Mouse (Mus musculus) retina, adult 2 months (tissue): ENCODE results near the gene Cnbd2.
"Not testable (repeated sequence)": the region's sequence is repeated elsewhere in the genome, so short reads cannot be mapped to it uniquely, and the experiment has no call there.

Experiments used
- DNase-seq: peaks from one replicate; pipeline ENCODE4 v3.0.0-alpha.2; 2012; ENCODE audit warnings: low read depth, low spot score

The Cnbd2 gene

GRCm38 (mm10) chr2:156392461-156393154, 80.5 kb downstream of the Cnbd2 start:
- peak; percentile 66 for DNase-seq

- no peak for DNase-seq
These were observed 81.2 kb downstream of the Cnbd2 start for GRCm38 (mm10) chr2:156393155-156393828.

- DNase-seq = no peak
These were observed 82.2 kb downstream of the Cnbd2 start for GRCm38 (mm10) chr2:156394282-156394681.

GRCm38 (mm10) chr2:156396096-156396495, 84.0 kb downstream of the Cnbd2 start:
- no peak for DNase-seq

- DNase-seq = no peak
These were observed 85.9 kb downstream of the Cnbd2 start for GRCm38 (mm10) chr2:156397988-156398387.

- DNase-seq = no peak
These were observed 87.4 kb downstream of the Cnbd2 start for GRCm38 (mm10) chr2:156399485-156399884.

GRCm38 (mm10) chr2:156401331-156401730, 89.2 kb downstream of the Cnbd2 start:
- peak; percentile 52 for DNase-seq

- no peak for DNase-seq
These were observed 89.9 kb downstream of the Cnbd2 start for GRCm38 (mm10) chr2:156402036-156402435.

- no peak for DNase-seq
These were observed 94.9 kb downstream of the Cnbd2 start for GRCm38 (mm10) chr2:156406987-156407386.

GRCm38 (mm10) chr2:156408168-156408567, 96.1 kb downstream of the Cnbd2 start:
- no peak for DNase-seq

GRCm38 (mm10) chr2:156411348-156411747, 99.2 kb downstream of the Cnbd2 start:
- not testable (repeated sequence) for DNase-seq

GRCm38 (mm10) chr2:156414996-156415395, 102.9 kb downstream of the Cnbd2 start:
- DNase-seq = no peak

GRCm38 (mm10) chr2:156415674-156416073, 103.6 kb downstream of the Cnbd2 start:
- no peak for DNase-seq

GRCm38 (mm10) chr2:156417194-156417593, 105.1 kb downstream of the Cnbd2 start:
- no peak for DNase-seq

GRCm38 (mm10) chr2:156418467-156418866, 106.4 kb downstream of the Cnbd2 start:
- DNase-seq = no peak

GRCm38 (mm10) chr2:156420327-156420693, 108.2 kb downstream of the Cnbd2 start:
- no peak for DNase-seq

GRCm38 (mm10) chr2:156420694-156421380, 108.7 kb downstream of the Cnbd2 start, which contains the start of gene Epb41l1:
Gene Epb41l1 (plus strand): TSS chr2:156420909.
- DNase-seq = no peak

GRCm38 (mm10) chr2:156421381-156422110, 109.4 kb downstream of the Cnbd2 start:
- no peak for DNase-seq

GRCm38 (mm10) chr2:156422631-156423030, 110.5 kb downstream of the Cnbd2 start:
- DNase-seq = no peak

- no peak for DNase-seq
These were observed 111.6 kb downstream of the Cnbd2 start for GRCm38 (mm10) chr2:156423672-156424071.
